Mouse (Mus musculus) E14TG2a.4 (cell line): ENCODE data around the gene Ninl.

Experiments
- H3K27me3 ChIP-seq: 2 replicates; pipeline ENCODE4 v1.6.1; 2014; ENCODE audit warnings: low read length, control low read depth; ENCODE audit not compliant: insufficient read depth
- H3K36me3 ChIP-seq: 2 replicates; pipeline ENCODE4 v1.6.1; 2014; ENCODE audit warnings: low read length, control low read depth; ENCODE audit not compliant: insufficient read depth
- H3K4me1 ChIP-seq: replicated peaks from 2 replicates; pipeline ENCODE4 v1.6.1; 2014; ENCODE audit warnings: low read depth, low read length, control low read depth
- H3K4me3 ChIP-seq: replicated peaks from 2 replicates; pipeline ENCODE4 v1.5.1; 2014; ENCODE audit warnings: mild to moderate bottlenecking, low read length
- H3K9me3 ChIP-seq: 2 replicates; pipeline ENCODE4 v1.6.1; 2014; ENCODE audit warnings: low read length, control low read depth
- CTCF ChIP-seq: conservative IDR thresholded peaks from 2 replicates; pipeline ENCODE4 v1.5.1; 2014; ENCODE audit warnings: low read length
- NANOG ChIP-seq: IDR thresholded peaks from 2 replicates; pipeline ENCODE4 v1.6.1; 2014; ENCODE audit warnings: borderline replicate concordance, low read length, mixed read lengths
- POU5F1 ChIP-seq: IDR thresholded peaks from 2 replicates; pipeline ENCODE4 v1.6.1; 2014; ENCODE audit warnings: low read length, borderline replicate concordance

Ninl gene

GRCm38 (mm10) chr2:150990506-150990905, 48.7 kb downstream of the Ninl start:
- TF ChIP-seq CTCF (no peak), POU5F1 (no peak), NANOG (no peak)
- H3K4me1 ChIP-seq: no peaks in the 10 kb centered on the region
- no peak overlapping the region for H3K4me3 ChIP-seq
- H3K36me3 ChIP-seq: no peaks in the 10 kb centered on the region
- no peaks in the 10 kb centered on the region for H3K27me3 ChIP-seq
- no peaks in the 10 kb centered on the region for H3K9me3 ChIP-seq

- Histone ChIP-seq H3K4me1 (no peaks in the 10 kb centered on the region), H3K36me3 (no peaks in the 10 kb centered on the region)
- no peak for TF ChIP-seq POU5F1
- TF ChIP-seq CTCF: no peak
- TF ChIP-seq NANOG: no peak
Measured at GRCm38 (mm10) chr2:150985359-150985758, 53.8 kb downstream of the Ninl start.

GRCm38 (mm10) chr2:150982051-150982450, 57.1 kb downstream of the Ninl start:
- H3K36me3 ChIP-seq: peaks cover 23% of the 10 kb centered on the region

More at GRCm38 (mm10) chr2:150985359-150985758, 53.8 kb downstream of the Ninl start:
- H3K9me3 ChIP-seq: no peaks in the 10 kb centered on the region
- H3K27me3 ChIP-seq: no peaks in the 10 kb centered on the region
- no peak overlapping the region for H3K4me3 ChIP-seq

GRCm38 (mm10) chr2:150981524-150981923, 57.7 kb downstream of the Ninl start:
- no peak overlapping the region for H3K4me3 ChIP-seq
- no peaks in the 10 kb centered on the region for H3K27me3 ChIP-seq
- peaks cover 23% of the 10 kb centered on the region for H3K36me3 ChIP-seq
- H3K9me3 ChIP-seq: no peaks in the 10 kb centered on the region
- H3K4me1 ChIP-seq: peaks cover 20% of the 10 kb centered on the region
- TF ChIP-seq NANOG (no peak), POU5F1 (no peak), CTCF (no peak)

More at GRCm38 (mm10) chr2:150982051-150982450, 57.1 kb downstream of the Ninl start:
- Histone ChIP-seq H3K27me3 (no peaks in the 10 kb centered on the region), H3K4me1 (peaks cover 15% of the 10 kb centered on the region), H3K9me3 (no peaks in the 10 kb centered on the region), H3K4me3 (no peak overlapping the region)
- TF ChIP-seq POU5F1 (no peak), NANOG (no peak), CTCF (no peak)

- Histone ChIP-seq H3K4me3 (no peak overlapping the region), H3K4me1 (peaks cover 30% of the 10 kb centered on the region), H3K27me3 (no peaks in the 10 kb centered on the region), H3K9me3 (no peaks in the 10 kb centered on the region), H3K36me3 (peaks cover 32% of the 10 kb centered on the region)
- TF ChIP-seq POU5F1 (no peak), NANOG (no peak)
Measured at GRCm38 (mm10) chr2:150979861-150980620, 59.1 kb downstream of the Ninl start.

- Histone ChIP-seq H3K9me3 (no peaks in the 10 kb centered on the region), H3K36me3 (peaks cover 43% of the 10 kb centered on the region)
Measured at GRCm38 (mm10) chr2:150978791-150979190, 60.4 kb downstream of the Ninl start.

GRCm38 (mm10) chr2:150977676-150978075, 61.5 kb downstream of the Ninl start:
- Histone ChIP-seq H3K27me3 (no peaks in the 10 kb centered on the region), H3K36me3 (peaks cover 51% of the 10 kb centered on the region), H3K4me1 (peaks cover 44% of the 10 kb centered on the region), H3K4me3 (no peak overlapping the region), H3K9me3 (no peaks in the 10 kb centered on the region)
- TF ChIP-seq NANOG: no peak
- TF ChIP-seq CTCF: no peak
- no peak for TF ChIP-seq POU5F1

More at GRCm38 (mm10) chr2:150978791-150979190, 60.4 kb downstream of the Ninl start:
- Histone ChIP-seq H3K27me3 (no peaks in the 10 kb centered on the region), H3K4me1 (peaks cover 33% of the 10 kb centered on the region), H3K4me3 (no peak overlapping the region)
- TF ChIP-seq POU5F1 (no peak), CTCF (no peak), NANOG (no peak)

- TF ChIP-seq CTCF (no peak), NANOG (no peak), POU5F1 (no peak)
- Histone ChIP-seq H3K9me3 (no peaks in the 10 kb centered on the region), H3K27me3 (no peaks in the 10 kb centered on the region), H3K4me1 (peaks cover 52% of the 10 kb centered on the region), H3K4me3 (no peak overlapping the region), H3K36me3 (peaks cover 51% of the 10 kb centered on the region)
Measured at GRCm38 (mm10) chr2:150976871-150977270, 62.3 kb downstream of the Ninl start.
